Mouse (Mus musculus) forebrain, embryonic 16.5 days (tissue): ENCODE measurements around the gene Ube2n. TPM values are rescaled to one million over a fixed set of nuclear protein-coding genes. Genes with fewer than 3 reads are reported as not detected.
A peak's percentile ranks its signal among the peaks of the same experiment; 100 is the strongest.
"Not testable (repeated sequence)": the region's sequence is repeated elsewhere in the genome, so short reads cannot be mapped to it uniquely, and the experiment has no call there.

Experiments
- ATAC-seq: fragments of 200-750 bp; cut with Nextera tagmentation; 2 replicates; pipeline ENCODE4 v1.8.0; 2017; ENCODE audit warnings: mild to moderate bottlenecking, moderate library complexity
- H3K27ac ChIP-seq: fragments of 300-500 bp; sonication (generic); 2 replicates; pipeline ENCODE4 v1.5.1; 2014; ENCODE audit warnings: low read length, control low read depth
- H3K27me3 ChIP-seq: fragments of 300-500 bp; sonication (generic); replicated peaks from 2 replicates; pipeline ENCODE4 v1.6.1; 2014; ENCODE audit warnings: low read length; ENCODE audit not compliant: control insufficient read depth, insufficient read depth
- H3K36me3 ChIP-seq: fragments of 300-500 bp; sonication (generic); 2 replicates; pipeline ENCODE4 v1.6.1; 2014; ENCODE audit not compliant: control insufficient read depth, insufficient read depth
- H3K4me1 ChIP-seq: fragments of 300-500 bp; sonication (generic); replicated peaks from 2 replicates; pipeline ENCODE4 v1.6.1; 2014; ENCODE audit warnings: low read length; ENCODE audit not compliant: control insufficient read depth, insufficient read depth
- H3K4me2 ChIP-seq: fragments of 300-500 bp; sonication (generic); 2 replicates; pipeline ENCODE4 v1.6.1; 2014; ENCODE audit warnings: mild to moderate bottlenecking, low read length, control low read depth
- H3K4me3 ChIP-seq: fragments of 300-500 bp; sonication (generic); replicated peaks from 2 replicates; pipeline ENCODE4 v1.5.1; 2014; ENCODE audit warnings: mild to moderate bottlenecking, low read length, control low read depth
- H3K9ac ChIP-seq: fragments of 300-500 bp; sonication (generic); replicated peaks from 2 replicates; pipeline ENCODE4 v1.6.1; 2014; ENCODE audit warnings: low read depth, low read length, control low read depth
- H3K9me3 ChIP-seq: fragments of 300-500 bp; sonication (generic); 2 replicates; pipeline ENCODE4 v1.6.1; 2016; ENCODE audit warnings: low read length; ENCODE audit not compliant: control insufficient read depth
- WGBS: fragments of 180-500 bp; shearing (Covaris S2); extraction: QIAGEN DNeasy Blood & Tissue Kit; methylation state at CpG from one replicate; pipeline ENCODE4 v1.1.7; 2014; 5-methylcytosine and 5-hydroxymethylcytosine counted together
- polyA plus RNA-seq: library from polyadenylated mRNA; unstranded; fragments of >200 nt; fragmentation: Nextera tagmentation; extraction: Ambion mirVana; gene quantifications from 2 replicates; pipeline ENCODE4 v1.2.1, GENCODE M21; 2015

Gene Ube2n
- polyA plus RNA-seq, 1 experiment from 2014 or later = 400 TPM

DNA sequence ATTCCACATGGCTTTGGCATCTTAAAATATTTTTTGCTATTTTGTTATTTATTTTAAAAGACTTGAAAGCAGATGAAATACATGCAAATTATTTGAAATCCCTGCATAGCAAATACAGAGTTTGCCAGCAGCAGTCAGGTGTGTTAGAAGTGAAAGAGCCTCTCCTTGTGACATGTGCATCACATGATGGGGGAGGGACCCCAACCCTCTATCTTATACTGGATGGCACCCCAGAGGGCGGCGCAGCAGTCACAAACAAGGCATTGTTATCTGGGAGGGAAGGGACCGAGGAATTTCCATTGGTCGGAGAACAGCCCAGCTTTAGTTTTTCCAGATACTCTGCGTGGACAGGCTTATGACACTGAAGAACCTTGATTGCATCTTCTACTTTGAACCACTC, 34.1 kb downstream of the Ube2n start:
- H3K36me3 ChIP-seq, ATAC-seq, H3K4me2 ChIP-seq: not testable (repeated sequence)

DNA sequence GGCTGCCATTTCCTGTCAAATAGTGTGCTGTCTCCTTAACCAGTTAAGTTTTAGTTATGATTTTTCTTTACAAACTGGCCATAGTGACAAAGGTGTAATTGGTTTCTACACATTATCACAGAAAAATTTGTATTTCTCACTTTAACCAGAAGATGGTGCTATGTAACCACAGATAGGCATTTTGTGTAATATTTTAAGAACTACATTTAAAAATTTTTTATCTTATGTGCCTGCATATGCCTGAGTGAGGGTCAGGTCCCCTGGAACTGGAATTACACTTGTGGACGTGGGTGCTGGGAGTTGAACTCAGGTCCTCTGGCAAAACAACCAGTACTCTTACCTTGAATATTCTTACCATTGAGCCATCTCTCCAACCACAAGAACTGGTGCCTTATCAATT, 35.6 kb downstream of the Ube2n start:
- Histone ChIP-seq H3K9ac (no peak overlapping the region), H3K4me2 (no peak overlapping the region), H3K4me1 (peaks cover 5% of the 10 kb centered on the region), H3K27me3 (no peaks in the 10 kb centered on the region), H3K9me3 (no peaks in the 10 kb centered on the region), H3K36me3 (peaks cover 6% of the 10 kb centered on the region), H3K4me3 (no peak overlapping the region), H3K27ac (no peak overlapping the region)
- 0 out of 2 replicates have a peak, but pooled peaks have one; percentile 5 for ATAC-seq
- 77% methylated on average over 1 of the region's 1 CpGs for WGBS

More for the DNA sequence above, 34.1 kb downstream of the Ube2n start:
- not testable (repeated sequence) for H3K9ac ChIP-seq, H3K4me3 ChIP-seq, H3K27me3 ChIP-seq, H3K9me3 ChIP-seq, H3K4me1 ChIP-seq, H3K27ac ChIP-seq
- 63% methylated on average over 5 of the region's 5 CpGs for WGBS

DNA sequence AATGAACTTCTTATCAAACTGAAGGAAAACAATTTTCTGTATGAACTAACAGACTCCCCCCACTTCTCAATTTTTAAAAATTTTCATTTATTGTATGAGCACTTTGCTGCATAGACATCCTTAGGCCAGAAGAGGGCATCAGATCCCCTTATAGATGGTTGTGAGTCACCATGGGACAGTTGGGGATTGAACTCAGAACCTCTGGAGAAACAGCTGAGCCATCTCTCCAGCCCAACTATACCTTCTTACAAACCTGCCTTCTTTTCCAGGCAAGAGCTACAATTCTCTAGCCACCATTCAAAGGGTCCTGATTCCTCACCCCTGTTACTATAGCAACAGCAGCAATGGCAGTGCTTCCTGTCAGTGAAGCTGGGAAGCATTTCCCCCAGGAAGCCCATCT, 36.8 kb downstream of the Ube2n start:
- H3K36me3 ChIP-seq = peaks cover 6% of the 10 kb centered on the region; the same call in 1 of the 2 replicates
- no peak overlapping the region for H3K27ac ChIP-seq
- peaks cover 5% of the 10 kb centered on the region for H3K4me1 ChIP-seq
- no peaks in the 10 kb centered on the region for H3K9me3 ChIP-seq
- H3K9ac ChIP-seq = no peak overlapping the region
- H3K27me3 ChIP-seq = no peaks in the 10 kb centered on the region
- H3K4me2 ChIP-seq = no peak overlapping the region
- H3K4me3 ChIP-seq = no peak overlapping the region
- ATAC-seq = no peak; the same call in 1 of the 2 replicates

DNA sequence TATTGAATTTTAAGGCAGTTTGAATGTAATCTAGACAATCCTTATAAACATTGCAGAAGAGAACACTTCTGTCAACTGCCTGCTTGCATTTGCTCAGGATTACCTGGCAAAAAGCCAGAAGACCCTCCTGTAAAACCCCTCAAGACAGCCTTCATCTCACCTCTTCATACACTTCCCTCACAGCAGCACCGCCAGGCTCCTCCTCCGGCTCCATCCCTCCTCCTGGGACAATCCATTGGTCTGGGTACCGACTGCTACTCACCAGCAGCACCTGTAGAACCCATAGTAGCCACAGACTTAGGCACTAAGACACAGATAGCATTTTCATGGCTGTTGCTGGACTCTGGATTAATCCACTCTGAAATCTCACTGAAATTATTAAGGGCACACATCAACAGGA, 37.4 kb downstream of the Ube2n start:
- ATAC-seq = 0 out of 2 replicates have a peak, but pooled peaks have one; percentile 13
- Histone ChIP-seq H3K4me3 (no peak overlapping the region), H3K9ac (no peak overlapping the region), H3K27me3 (no peaks in the 10 kb centered on the region), H3K9me3 (no peaks in the 10 kb centered on the region), H3K36me3 (peaks cover 6% of the 10 kb centered on the region; the same call in 1 of the 2 replicates), H3K4me1 (peaks cover 5% of the 10 kb centered on the region), H3K4me2 (no peak overlapping the region), H3K27ac (no peak overlapping the region)
- 54% methylated on average over 3 of the region's 3 CpGs for WGBS

DNA sequence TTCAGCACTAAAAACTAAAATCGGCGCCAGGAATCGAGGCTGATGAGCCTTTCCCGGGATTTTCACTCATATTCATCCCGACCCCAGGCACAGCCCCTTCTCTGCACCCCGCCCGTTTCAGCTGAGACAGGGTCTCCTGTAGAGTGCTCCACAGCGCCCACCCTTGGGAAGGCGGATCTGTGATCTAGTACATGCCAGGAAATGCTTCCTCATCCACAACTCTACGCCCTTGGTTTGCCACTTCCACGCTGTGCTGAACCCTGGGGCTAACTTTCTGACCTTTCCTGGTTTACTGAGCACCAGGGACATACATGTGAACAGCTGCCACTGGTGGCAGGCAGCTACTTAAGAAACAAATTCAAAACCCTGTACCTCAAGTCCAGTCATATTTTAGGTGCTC, 40.9 kb downstream of the Ube2n start:
- WGBS = 86% methylated on average over 11 of the region's 11 CpGs
- peaks cover 18% of the 10 kb centered on the region for H3K4me1 ChIP-seq
- no peaks in the 10 kb centered on the region for H3K9me3 ChIP-seq
- ATAC-seq = no peak
- H3K4me3 ChIP-seq = no peak overlapping the region
- H3K27ac ChIP-seq = no peak overlapping the region
- no peaks in the 10 kb centered on the region for H3K36me3 ChIP-seq
- H3K27me3 ChIP-seq = no peaks in the 10 kb centered on the region
- H3K9ac ChIP-seq = no peak overlapping the region
- no peak overlapping the region for H3K4me2 ChIP-seq

DNA sequence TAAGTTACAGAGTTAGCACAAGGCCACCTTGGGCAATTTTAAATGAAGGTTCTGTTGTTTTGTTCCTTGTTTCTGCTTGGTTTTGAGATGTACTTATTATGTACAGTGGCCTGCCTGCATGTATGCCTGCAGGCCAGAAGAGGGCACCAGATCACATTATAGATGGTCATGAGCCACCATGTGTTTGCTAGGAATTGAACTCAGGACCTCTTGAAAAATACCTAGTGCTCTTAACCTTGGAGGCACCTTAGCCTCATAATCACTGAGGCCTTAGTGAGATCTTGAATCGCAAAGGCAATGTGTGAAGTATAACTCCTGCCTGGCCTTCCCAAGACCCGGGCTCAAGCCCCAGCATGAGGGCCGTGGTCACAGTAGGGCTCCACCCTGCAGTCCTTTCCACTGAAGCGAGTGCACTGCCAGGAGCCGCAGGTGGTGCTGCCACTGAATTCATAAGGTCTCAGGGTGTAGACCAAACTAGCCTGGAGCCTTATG, 42.4 kb downstream of the Ube2n start:
- no peak for ATAC-seq
- WGBS = 87% methylated on average over 5 of the region's 5 CpGs

DNA sequence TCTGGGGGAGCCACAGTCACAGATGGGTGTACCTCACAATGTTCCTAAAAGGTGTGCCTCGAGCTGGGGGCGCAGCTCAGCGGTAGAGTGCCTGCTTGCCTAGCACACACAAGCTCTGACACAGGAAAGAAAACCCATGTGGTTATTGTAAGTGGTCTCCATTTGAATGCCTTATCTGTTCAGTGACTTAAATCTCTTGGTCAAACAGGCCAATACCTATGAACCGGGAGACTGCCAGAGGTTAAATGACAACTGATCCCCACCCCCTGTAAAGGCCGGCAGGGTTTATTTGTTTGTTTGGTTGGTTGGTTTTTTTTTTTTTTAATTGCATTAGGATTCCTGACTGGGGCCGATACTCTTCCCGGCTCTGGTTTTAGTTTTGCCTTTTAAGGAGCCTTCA, 44.5 kb downstream of the Ube2n start:
- no peak overlapping the region for H3K9ac ChIP-seq
- no peaks in the 10 kb centered on the region for H3K27me3 ChIP-seq
- no peak overlapping the region for H3K4me3 ChIP-seq
- ATAC-seq = no peak
- no peaks in the 10 kb centered on the region for H3K36me3 ChIP-seq
- 81% methylated on average over 7 of the region's 7 CpGs for WGBS
- no peak overlapping the region for H3K4me2 ChIP-seq
- peaks cover 30% of the 10 kb centered on the region for H3K4me1 ChIP-seq
- H3K27ac ChIP-seq = no peak overlapping the region
- H3K9me3 ChIP-seq = no peaks in the 10 kb centered on the region

More for the DNA sequence above, 42.4 kb downstream of the Ube2n start:
- Histone ChIP-seq H3K4me1 (peaks cover 26% of the 10 kb centered on the region), H3K27ac (no peak overlapping the region), H3K27me3 (no peaks in the 10 kb centered on the region), H3K4me2 (no peak overlapping the region), H3K36me3 (no peaks in the 10 kb centered on the region), H3K4me3 (no peak overlapping the region), H3K9ac (no peak overlapping the region), H3K9me3 (no peaks in the 10 kb centered on the region)

DNA sequence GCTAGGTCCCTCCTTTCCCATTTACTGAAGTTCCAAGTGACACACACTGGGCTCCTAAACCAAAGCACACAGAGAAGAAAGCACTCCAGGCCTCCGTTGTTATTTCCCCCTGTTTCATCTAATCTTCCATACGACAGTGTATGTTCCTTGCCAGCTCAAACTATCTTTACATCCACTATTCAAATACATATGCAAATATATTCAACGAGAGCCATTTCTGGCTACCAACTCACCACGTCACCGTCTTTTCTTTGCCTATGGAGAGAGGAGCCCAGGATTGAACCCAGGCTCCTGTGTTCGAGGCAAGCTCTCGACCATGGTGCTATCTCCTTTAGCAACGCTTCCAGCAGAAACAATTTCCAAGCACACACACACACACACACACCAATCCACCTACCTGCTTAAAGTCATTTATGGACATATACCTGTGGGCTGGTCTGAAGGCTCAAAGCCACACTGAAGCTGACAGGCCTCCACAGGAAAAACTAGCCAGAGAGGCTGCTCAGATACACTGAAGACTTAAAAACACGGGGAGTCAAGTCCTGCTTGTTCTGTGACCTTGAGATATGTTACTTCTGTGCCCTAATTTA, 45.5 kb downstream of the Ube2n start:
- Histone ChIP-seq H3K4me3 (no peak overlapping the region), H3K4me2 (peak overlapping the region; percentile 34), H3K27ac (no peak overlapping the region), H3K4me1 (peaks cover 31% of the 10 kb centered on the region), H3K27me3 (no peaks in the 10 kb centered on the region), H3K9ac (no peak overlapping the region), H3K36me3 (no peaks in the 10 kb centered on the region), H3K9me3 (no peaks in the 10 kb centered on the region)
- ATAC-seq = no peak
- WGBS = 64% methylated on average over 9 of the region's 9 CpGs

DNA sequence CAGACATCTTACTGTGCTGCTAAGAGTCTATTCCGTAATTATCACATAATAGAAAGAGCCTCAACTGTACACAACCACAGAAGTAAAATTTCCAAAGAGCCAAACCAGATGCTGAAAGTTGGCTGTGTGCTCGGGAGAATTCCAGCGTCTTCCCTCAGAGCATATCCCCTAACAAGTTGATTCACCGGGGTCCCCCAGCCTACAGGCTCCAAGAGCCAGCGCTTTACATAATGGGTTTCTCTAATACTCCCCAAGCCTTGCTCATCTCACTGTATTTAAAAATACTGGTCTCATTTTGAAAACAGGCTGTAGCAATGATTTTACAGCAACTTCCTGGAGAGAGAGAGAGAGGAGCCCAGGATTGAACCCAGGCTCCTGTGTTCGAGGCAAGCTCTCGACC, 46.7 kb downstream of the Ube2n start:
- Histone ChIP-seq H3K9ac (peak overlapping the region; percentile 90; the same call in 1 of the 2 replicates), H3K27ac (no peak overlapping the region), H3K9me3 (no peaks in the 10 kb centered on the region), H3K27me3 (no peaks in the 10 kb centered on the region), H3K4me2 (peak overlapping the region; percentile 64), H3K4me1 (peaks cover 31% of the 10 kb centered on the region), H3K36me3 (no peaks in the 10 kb centered on the region), H3K4me3 (peak overlapping the region; percentile 98)
- no peak for ATAC-seq
- 41% methylated on average over 7 of the region's 7 CpGs for WGBS

DNA sequence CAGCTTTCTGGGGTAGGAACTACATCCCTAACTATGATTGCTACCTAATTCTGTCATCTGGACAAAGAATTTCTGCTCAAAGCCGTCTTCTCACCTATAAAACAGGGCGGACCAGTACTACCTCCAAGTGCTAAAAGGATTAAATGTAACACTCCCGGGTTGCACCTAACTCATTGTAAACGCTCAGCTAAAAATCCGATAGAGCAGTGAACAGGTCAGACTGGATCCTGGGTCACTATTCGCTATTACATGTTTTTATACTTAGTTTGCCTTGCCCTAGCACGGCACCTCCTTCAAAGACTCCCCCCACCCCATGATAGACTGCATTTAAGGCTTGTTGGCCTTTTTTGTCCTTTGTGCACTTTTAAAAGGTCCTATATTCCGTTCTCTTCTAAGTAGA, 47.5 kb downstream of the Ube2n start:
- WGBS = 4% methylated on average over 8 of the region's 8 CpGs
- Histone ChIP-seq H3K36me3 (no peaks in the 10 kb centered on the region), H3K27ac (no peak overlapping the region), H3K4me1 (peaks cover 31% of the 10 kb centered on the region), H3K4me3 (peak overlapping the region; percentile 98), H3K9me3 (no peaks in the 10 kb centered on the region), H3K27me3 (no peaks in the 10 kb centered on the region), H3K4me2 (peak overlapping the region; percentile 64), H3K9ac (peak overlapping the region; percentile 90)
- no peak for ATAC-seq
